Mouse (Mus musculus): ENCODE results near the gene Cntn1.
A peak's percentile ranks its signal among the peaks of the same experiment; 100 is the strongest.

GRCm38 (mm10) chr15:92161163-92162025 is 110.4 kb downstream of the Cntn1 start:
- TF ChIP-seq POLR2A (IDR thresholded peaks at IDR 0.05; ENCODE audit: borderline replicate concordance, insufficient read depth, low read length) (no peak; the same call in 1 of the 2 replicates), CTCF (IDR thresholded peaks at IDR 0.05; ENCODE audit: borderline replicate concordance, insufficient read depth, low read depth, low read length) (peak; percentile 38; the same call in 1 of the 2 replicates)
